Mouse (Mus musculus) gastrocnemius, postnatal 36 days (tissue): ENCODE measurements around the gene Luc7l. TPM values are rescaled to one million over a fixed set of nuclear protein-coding genes. Genes with fewer than 3 reads are reported as not detected.
"Not testable (repeated sequence)": the region's sequence is repeated elsewhere in the genome, so short reads cannot be mapped to it uniquely, and the experiment has no call there.

Experiments used
- DNase-seq, 2 experiments: peaks; one replicate each; pipeline ENCODE4 v3.0.0; 2022
- intact Hi-C: fragments of 180-260 bp; cut with DNase I; formaldehyde crosslinking; loops from one replicate; pipeline ENCODE4 v1.15.1; 2025
- total RNA-seq, 2 experiments: library from RNA; stranded (reverse); gene quantifications; 2 replicates each; pipeline ENCODE4 v1.2.3; 2021

Gene Luc7l
- total RNA-seq, 2 experiments from 2014 or later: 9.9 to 10.8 TPM

GRCm38 (mm10) chr17:26244101-26244841 lies 8.4 kb upstream of the Luc7l start, which contains the start of gene Fam234a:
Gene Fam234a, minus strand, starts transcription at chr17:26244242.
- peak; percentile 88 to 92 for DNase-seq

GRCm38 (mm10) chr17:26251886-26252538 lies 684 bp upstream of the Luc7l start:
- DNase-seq: no peak
- intact Hi-C loops: loop anchor here (5.0 kb wide), 1 partner anchor 115 kb away; the partner anchor contains the start of gene Axin1

More at GRCm38 (mm10) chr17:26244101-26244841, 8.4 kb upstream of the Luc7l start, which contains the start of gene Fam234a:
- intact Hi-C loops: loop anchor here (5.0 kb wide), 1 partner anchor 122 kb away; the partner anchor contains the start of gene Mrpl28

DNA sequence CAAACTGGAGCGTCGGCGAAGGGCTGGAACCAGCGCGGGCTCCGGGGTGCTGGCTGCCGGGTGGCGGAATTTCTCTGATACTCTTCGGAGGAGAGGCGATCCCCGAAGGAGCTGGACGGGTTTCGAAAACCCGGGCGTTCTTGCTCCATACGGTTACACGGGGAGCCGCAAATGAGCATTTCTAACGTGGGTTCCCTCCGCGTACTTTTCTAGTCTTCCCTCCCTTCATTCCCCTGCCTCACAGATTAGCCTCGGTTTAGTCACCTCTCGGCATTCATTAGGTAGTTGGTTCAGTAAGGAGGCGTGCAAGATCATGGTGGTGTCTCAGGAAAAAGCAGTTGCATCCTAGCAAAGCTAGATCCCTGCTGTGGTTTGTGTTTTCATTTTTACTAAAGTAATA lies 703 bp downstream of the Luc7l start:
- intact Hi-C loops: loop anchor here (5.0 kb wide), 1 partner anchor 116 kb away; the partner anchor contains the start of gene Axin1
- no peak for DNase-seq

GRCm38 (mm10) chr17:26255313-26255712 lies 2.6 kb downstream of the Luc7l start:
- intact Hi-C loops: no loop called here
- no peak for DNase-seq

DNA sequence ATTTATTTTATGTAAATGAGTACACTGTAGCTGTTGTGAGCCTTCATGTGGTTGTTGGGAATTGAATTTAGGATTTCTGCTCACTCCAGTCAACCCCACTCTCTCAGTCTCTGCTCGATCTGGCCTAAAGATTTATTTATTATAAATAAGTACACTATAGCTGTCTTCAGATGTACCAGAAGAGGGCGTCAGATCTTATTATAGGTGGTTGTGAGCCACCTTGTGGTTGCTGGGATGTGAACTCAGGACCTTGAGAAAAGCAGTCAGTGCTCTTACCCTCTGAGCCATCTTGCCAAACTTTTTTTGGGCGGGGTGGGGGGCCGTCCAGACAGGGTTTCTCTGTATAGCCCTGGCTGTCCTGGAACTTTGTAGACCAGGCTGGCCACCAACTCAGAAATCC lies 9.1 kb downstream of the Luc7l start:
- no peak for DNase-seq
- intact Hi-C loops: no loop called here

DNA sequence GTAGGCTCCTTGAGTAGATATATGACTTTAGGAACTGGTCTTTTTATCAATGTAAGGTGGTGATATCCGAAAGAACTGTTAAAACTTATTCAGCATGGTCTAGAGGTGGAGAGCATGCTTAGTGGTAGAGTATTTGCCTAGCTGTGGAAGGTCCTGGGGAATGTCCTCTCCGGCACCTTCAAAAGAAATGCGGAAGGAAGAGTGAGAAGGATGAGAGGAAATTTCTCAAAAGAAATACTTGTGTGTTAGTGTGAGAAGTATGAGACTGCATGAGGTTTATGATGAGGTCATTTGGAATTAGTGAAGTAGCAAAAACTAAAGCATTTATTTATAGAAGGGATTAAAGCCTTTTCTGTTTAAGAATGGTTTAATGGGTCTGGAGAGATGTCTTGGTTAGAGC lies 9.7 kb downstream of the Luc7l start:
- intact Hi-C loops: no loop called here
- no peak for DNase-seq

GRCm38 (mm10) chr17:26268851-26269250 lies 16.2 kb downstream of the Luc7l start:
- DNase-seq: no peak
- intact Hi-C loops: no loop called here

DNA sequence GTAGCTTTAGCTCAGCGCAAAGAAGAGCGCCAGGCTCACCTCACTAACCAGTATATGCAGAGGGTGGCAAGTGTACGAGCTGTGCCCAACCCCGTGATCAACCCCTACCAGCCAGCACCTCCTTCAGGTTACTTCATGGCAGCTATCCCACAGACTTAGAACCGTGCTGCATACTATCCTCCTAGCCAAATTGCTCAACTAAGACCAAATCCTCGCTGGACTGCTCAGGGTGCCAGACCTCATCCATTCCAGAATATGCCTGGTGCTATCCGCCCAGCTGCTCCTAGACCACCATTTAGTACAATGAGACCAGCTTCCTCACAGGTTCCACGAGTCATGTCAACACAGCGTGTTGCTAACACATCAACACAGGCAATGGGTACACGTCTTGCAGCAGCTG lies 16.9 kb downstream of the Luc7l start:
- intact Hi-C loops, DNase-seq: not testable (repeated sequence)

- intact Hi-C loops: loop anchor here (10.0 kb wide), 1 partner anchor 372 kb away; no protein-coding TSS in a partner anchor
- no peak for DNase-seq
Observed at GRCm38 (mm10) chr17:26272586-26272985, 19.9 kb downstream of the Luc7l start.

DNA sequence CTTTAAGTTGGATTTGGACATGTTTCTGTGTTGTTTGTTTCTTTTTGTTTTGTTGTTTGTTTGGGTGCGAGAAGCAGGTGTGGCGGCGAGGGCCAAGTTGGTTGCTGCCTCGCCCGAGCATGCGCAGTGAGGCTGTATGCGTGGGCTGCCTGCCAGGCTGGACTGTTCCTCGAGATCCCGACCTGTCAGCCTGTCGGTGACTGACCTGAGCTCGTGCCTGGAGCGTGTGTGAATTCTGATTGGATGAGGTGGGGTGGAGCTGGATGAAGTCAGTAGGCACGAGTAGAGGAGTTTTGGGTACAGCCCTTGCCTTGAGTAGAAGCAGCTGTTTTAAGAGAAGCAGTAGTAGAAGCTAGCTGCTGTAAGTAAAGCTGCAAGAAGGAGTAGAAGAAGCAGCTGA lies 23.2 kb downstream of the Luc7l start:
- intact Hi-C loops: loop anchor here (10.0 kb wide), 1 partner anchor 369 kb away; no protein-coding TSS in a partner anchor
- no peak for DNase-seq

DNA sequence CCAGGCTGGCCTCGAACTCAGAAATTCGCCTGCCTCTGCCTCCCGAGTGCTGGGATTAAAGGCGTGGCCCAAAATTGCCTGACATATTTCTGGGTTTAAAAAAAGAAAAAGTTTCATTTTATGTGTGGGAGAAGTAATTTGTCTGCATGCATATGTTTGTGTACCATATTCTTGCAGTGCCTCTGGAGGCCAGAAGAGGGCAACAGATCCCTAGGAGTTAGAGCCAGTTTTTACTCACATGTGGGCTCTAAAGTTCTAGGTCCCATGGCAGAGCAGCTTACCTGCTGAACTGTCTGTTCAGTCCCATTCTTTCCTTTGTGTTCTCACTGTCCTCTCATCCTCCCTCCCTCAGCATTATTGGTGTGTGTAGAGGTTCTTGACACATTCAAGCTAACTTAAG lies 24.0 kb downstream of the Luc7l start:
- intact Hi-C loops: loop anchor here (10.0 kb wide), 1 partner anchor 368 kb away; no protein-coding TSS in a partner anchor
- DNase-seq: no peak

- DNase-seq: no peak
- intact Hi-C loops: no loop called here
Observed at GRCm38 (mm10) chr17:26286199-26286955, 33.7 kb downstream of the Luc7l start.

DNA sequence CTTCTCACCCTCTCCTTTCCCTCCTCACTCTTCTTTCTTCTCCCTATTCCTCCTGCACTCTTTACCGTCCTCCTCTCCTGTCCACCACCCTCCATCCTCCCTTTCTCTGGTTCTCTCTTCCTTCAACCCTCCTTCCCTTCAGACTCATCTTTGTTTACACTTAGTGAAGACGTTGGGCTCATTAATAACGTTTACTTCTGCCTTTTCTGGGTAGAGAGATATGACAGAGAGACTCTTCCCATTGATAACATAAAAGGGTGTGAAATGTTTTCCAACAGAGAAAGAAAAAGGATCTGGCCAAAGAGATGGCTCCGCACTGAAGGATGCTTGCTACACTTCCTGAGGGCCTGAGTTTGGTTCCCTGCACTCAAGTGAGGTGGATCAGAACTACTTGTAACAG lies 36.8 kb downstream of the Luc7l start:
- no peak for DNase-seq
- intact Hi-C loops: no loop called here

DNA sequence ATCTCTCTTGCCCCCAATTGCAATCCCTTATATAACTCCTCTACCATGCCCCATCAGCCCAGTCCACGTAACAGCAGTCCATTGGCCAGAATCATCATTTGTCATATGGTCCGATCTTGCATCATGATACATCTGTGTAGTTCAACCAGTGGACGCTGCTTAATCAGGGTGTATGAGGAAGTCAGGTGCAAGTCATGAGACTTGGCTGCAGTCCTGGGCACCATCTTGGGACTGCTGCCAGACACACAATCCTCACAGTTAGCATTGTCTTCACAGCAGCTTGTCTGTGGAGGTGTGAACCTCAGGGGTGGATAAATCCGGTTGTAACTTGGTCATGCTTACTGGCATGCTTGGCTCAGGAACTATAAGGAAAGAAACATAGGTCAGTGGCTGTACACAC lies 45.6 kb downstream of the Luc7l start:
- DNase-seq, intact Hi-C loops: not testable (repeated sequence)

GRCm38 (mm10) chr17:26314291-26314690 lies 61.6 kb downstream of the Luc7l start:
- intact Hi-C loops: loop anchor here (2.0 kb wide), 3 partner anchors 59 to 139 kb away; no protein-coding TSS in a partner anchor
- peak; percentile 62 to 69 for DNase-seq

DNA sequence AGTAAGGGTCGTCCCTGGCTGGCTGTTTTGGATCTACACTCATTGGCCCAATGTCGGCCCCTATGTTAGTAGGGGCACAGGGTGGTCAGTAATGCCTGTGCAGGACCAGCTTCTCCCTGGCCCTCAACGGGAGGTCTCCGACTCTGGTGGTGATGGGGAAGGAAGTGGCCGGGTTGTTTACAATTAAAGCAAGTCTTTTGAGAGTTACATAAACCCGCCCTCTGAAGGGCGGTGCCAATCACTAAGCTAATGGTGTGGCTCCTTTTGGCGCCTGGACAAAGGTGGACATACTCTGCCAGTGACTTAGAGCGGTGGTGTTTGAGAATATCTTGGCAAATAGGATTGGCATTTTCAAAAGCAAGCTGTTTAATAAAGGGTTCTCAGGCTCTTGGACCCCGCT lies 62.8 kb downstream of the Luc7l start:
- intact Hi-C loops: loop anchor here (2.0 kb wide), 3 partner anchors 57 to 137 kb away; no protein-coding TSS in a partner anchor

DNA sequence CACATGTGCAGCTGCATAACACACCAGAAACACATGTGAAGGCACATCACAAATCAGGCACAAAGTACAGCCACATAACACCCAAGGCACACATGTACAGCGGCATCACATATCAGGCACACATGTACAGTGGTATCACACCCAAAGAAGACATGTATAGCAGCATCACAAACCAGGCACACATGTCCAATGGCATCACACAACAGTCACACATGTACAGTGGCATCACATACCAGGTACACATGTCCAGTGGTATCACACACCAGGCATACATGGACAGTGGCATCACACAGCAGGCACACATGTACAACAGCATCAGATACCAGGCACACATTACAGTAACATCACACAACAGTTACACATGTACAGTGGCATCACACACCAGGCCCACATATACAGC lies 65.7 kb downstream of the Luc7l start:
- intact Hi-C loops: no loop called here
- DNase-seq: no peak

More for the DNA sequence above, 62.8 kb downstream of the Luc7l start:
- peak in 1 of 2 experiments; percentile 7 for DNase-seq
